Mouse (Mus musculus) thymus, adult 2 months (tissue): ENCODE data around the gene Slc32a1.

Source experiments
- CTCF ChIP-seq: fragments of 200-500 bp; IDR thresholded peaks from 2 replicates; pipeline ENCODE4 v1.5.1; 2012; ENCODE audit warnings: mild to moderate bottlenecking, control low read depth, low read length, moderate library complexity, borderline replicate concordance; ENCODE audit not compliant: control insufficient read depth, poor library complexity, insufficient read depth; ENCODE audit errors: extremely low read depth
- POLR2A ChIP-seq: fragments of 200-500 bp; IDR thresholded peaks from 2 replicates; pipeline ENCODE4 v1.6.1; 2012; ENCODE audit warnings: mild to moderate bottlenecking, low read length, control low read depth, moderate library complexity; ENCODE audit not compliant: control insufficient read depth, poor library complexity, insufficient read depth; ENCODE audit errors: extremely low read depth

DNA sequence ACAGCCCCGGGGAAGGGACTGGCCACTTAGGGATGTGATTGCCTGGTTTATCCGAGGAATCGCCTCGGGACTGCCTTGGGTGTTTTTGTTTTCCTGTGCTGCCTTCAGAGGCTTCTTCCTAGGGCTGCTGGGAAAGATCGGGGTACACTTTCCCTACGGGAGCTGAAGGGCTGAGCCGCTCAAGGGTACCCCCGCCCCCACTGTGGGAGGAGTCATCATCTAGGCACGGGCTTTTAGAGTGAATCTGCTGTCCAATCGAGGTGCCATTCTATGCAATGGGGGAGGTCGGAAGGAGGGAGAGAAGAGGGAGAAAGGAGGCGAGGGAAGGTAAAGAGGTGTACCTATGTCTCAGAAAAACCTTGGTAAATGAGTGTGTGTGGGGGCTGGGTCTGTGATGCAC is 5.7 kb downstream of the Slc32a1 start:
- no peak for TF ChIP-seq CTCF
- no peak for TF ChIP-seq POLR2A
